Comparison of ENCODE assay signal across 25 mouse cellular contexts in genomic region chr5:37150650-37151049, GRCm38 (mm10).
"Had no signal": no experiment of that assay in that cellular context is flagged by ENCODE, and none has a peak within 500 bp of the region (broad histone marks: within the 10 kb centered on the region; RNA-seq: fewer than 3 reads in every experiment).

No protein-coding gene starts in this region.

- H3K4me1 ChIP-seq: heart, embryonic 13.5 days; heart, embryonic 15.5 days; hindbrain, embryonic 15.5 days; kidney, embryonic 15.5 days; limb, embryonic 13.5 days; limb, embryonic 15.5 days; liver, embryonic 12.5 days had no signal

- DNase-seq: gastrocnemius, adult 2 months; gastrocnemius, postnatal 10 days; gastrocnemius, postnatal 25 days; heart, adult 2 months; heart, postnatal 14 days; heart, postnatal 36 days; kidney, adult 11 months; kidney, adult 2 months; kidney, adult 9 months; kidney, postnatal 14 days; kidney, postnatal 36 days; layer of hippocampus, adult 9-11 months; layer of hippocampus, postnatal 36 days; left cerebral cortex, postnatal 4 days had no signal

- H3K4me2 ChIP-seq: heart, embryonic 11.5 days; heart, embryonic 13.5 days; heart, embryonic 15.5 days; hindbrain, embryonic 15.5 days; kidney, embryonic 15.5 days; limb, embryonic 13.5 days; limb, embryonic 15.5 days; liver, embryonic 12.5 days had no signal

- H3K9ac ChIP-seq: heart, embryonic 13.5 days; heart, embryonic 15.5 days; hindbrain, embryonic 15.5 days; kidney, embryonic 15.5 days; limb, embryonic 13.5 days; limb, embryonic 15.5 days; liver, embryonic 12.5 days; liver, embryonic 14.5 days had no signal

- ATAC-seq: hindbrain, postnatal 0 days; liver, embryonic 12.5 days had no signal

- H3K9me3 ChIP-seq: heart, embryonic 13.5 days; heart, embryonic 15.5 days; hindbrain, embryonic 15.5 days; kidney, embryonic 15.5 days; limb, embryonic 13.5 days; limb, embryonic 15.5 days; liver, embryonic 12.5 days had no signal

- H3K4me3 ChIP-seq: gastrocnemius, adult 2 months; heart, adult 2 months; heart, embryonic 13.5 days; heart, embryonic 15.5 days; hindbrain, embryonic 15.5 days; kidney, embryonic 15.5 days; limb, embryonic 13.5 days; limb, embryonic 15.5 days; liver, embryonic 12.5 days had no signal

- H3K36me3 ChIP-seq: heart, embryonic 13.5 days; heart, embryonic 15.5 days; hindbrain, embryonic 15.5 days; kidney, embryonic 15.5 days; limb, embryonic 13.5 days; limb, embryonic 15.5 days; liver, embryonic 12.5 days had no signal

- H3K27ac ChIP-seq: gastrocnemius, adult 2 months; heart, adult 2 months; heart, embryonic 13.5 days; heart, embryonic 15.5 days; hindbrain, embryonic 15.5 days; hindbrain, postnatal 0 days; kidney, embryonic 15.5 days; kidney, postnatal 0 days; limb, embryonic 13.5 days; limb, embryonic 15.5 days; liver, embryonic 12.5 days; liver, embryonic 14.5 days had no signal

- H3K27me3 ChIP-seq: hindbrain, embryonic 15.5 days; limb, embryonic 13.5 days; limb, embryonic 15.5 days had no signal
